Comparison of ENCODE assay signal across 17 mouse cellular contexts in the genomic region with DNA sequence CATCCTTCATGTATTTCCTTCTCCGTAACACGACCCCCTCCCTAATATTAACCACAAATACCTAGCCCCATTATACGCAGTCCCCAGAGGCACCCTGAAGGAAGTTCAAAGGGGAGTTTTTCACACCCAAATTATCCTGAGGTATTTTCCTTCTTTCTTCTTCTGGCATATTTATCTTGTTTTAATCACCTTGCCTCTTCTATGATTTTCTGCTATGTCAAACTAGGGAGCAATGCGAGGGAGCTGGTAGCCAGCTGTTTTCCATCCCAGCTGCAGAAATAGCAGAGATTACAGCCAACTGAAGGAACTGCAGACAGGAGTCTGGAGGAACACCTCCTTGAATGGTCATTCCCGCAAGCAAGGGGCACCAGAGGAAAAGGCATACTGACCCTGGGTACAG.
"Had no signal": no experiment of that assay in that cellular context is flagged by ENCODE, and none has a peak within 500 bp of the region (broad histone marks: within the 10 kb centered on the region; RNA-seq: fewer than 3 reads in every experiment).

No protein-coding gene starts in this region.

- H3K9ac ChIP-seq: limb, embryonic 15.5 days; liver, embryonic 13.5 days; liver, postnatal 0 days; midbrain, embryonic 15.5 days; neural tube, embryonic 12.5 days; stomach, embryonic 15.5 days had no signal

- H3K9me3 ChIP-seq: limb, embryonic 15.5 days; liver, embryonic 13.5 days; midbrain, embryonic 10.5 days; midbrain, embryonic 15.5 days; neural tube, embryonic 12.5 days; stomach, embryonic 15.5 days had no signal

- H3K36me3 ChIP-seq: limb, embryonic 15.5 days; liver, embryonic 13.5 days; midbrain, embryonic 10.5 days; midbrain, embryonic 15.5 days; neural tube, embryonic 12.5 days; stomach, embryonic 15.5 days had no signal

- DNase-seq: kidney, adult 9 months; kidney, postnatal 25 days; liver, embryonic 13.5 days; liver, postnatal 0 days; lung, postnatal 36 days; retina, postnatal 1 day; right cerebral cortex, postnatal 4 days; spleen, adult 18-20 months; thymus, adult 2 months; thymus, postnatal 25 days had no signal

- H3K4me2 ChIP-seq: limb, embryonic 15.5 days; liver, embryonic 13.5 days; midbrain, embryonic 15.5 days; neural tube, embryonic 12.5 days; stomach, embryonic 15.5 days had no signal

- H3K4me1 ChIP-seq: limb, embryonic 15.5 days; liver, embryonic 13.5 days; midbrain, embryonic 10.5 days; midbrain, embryonic 15.5 days; neural tube, embryonic 12.5 days; stomach, embryonic 15.5 days had no signal

- H3K27ac ChIP-seq: left cerebral cortex, adult 2 months; limb, embryonic 15.5 days; liver, embryonic 13.5 days; midbrain, embryonic 10.5 days; midbrain, embryonic 15.5 days; neural tube, embryonic 12.5 days; stomach, embryonic 15.5 days had no signal

- H3K4me3 ChIP-seq: left cerebral cortex, adult 2 months; limb, embryonic 15.5 days; liver, embryonic 13.5 days; midbrain, embryonic 10.5 days; midbrain, embryonic 15.5 days; neural tube, embryonic 12.5 days; stomach, embryonic 15.5 days had no signal

- H3K27me3 ChIP-seq: limb, embryonic 15.5 days; liver, embryonic 13.5 days; midbrain, embryonic 15.5 days; neural tube, embryonic 12.5 days; stomach, embryonic 15.5 days had no signal

- ATAC-seq: intestine, postnatal 0 days; liver, postnatal 0 days; midbrain, embryonic 15.5 days had no signal
